ENCODE assay signal across 8 mouse cellular contexts in genomic region chr11:9048011-9048702, GRCm38 (mm10). TPM values are rescaled to one million over a fixed set of nuclear protein-coding genes. Genes with fewer than 3 reads are reported as not detected.
DNase-seq lines count a peak whose midpoint lies in the region; ATAC-seq lines count a peak whose summit lies in the region.

Gene Gm11992, plus strand, starts transcription at chr11:9048594.

- intact Hi-C loops in left cerebral cortex, postnatal 10 days (cut with DNase I) = no loop called here

- peaks cover 18% of the 10 kb centered on the region for H3K27me3 ChIP-seq in intestine, embryonic 14.5 days (replicated peaks; ENCODE audit: control insufficient read depth, insufficient read depth, low read length)

- H3K4me2 ChIP-seq in intestine, embryonic 14.5 days (ENCODE audit: low read length) = peak within 1 kb of the TSS; percentile 99

- H3K36me3 ChIP-seq in intestine, embryonic 14.5 days (ENCODE audit: control insufficient read depth, insufficient read depth, low read length) = no peaks in the 10 kb centered on the region

- WGBS in intestine, embryonic 14.5 days = 3% methylated on average over 21 of the region's 21 CpGs

- DNase-seq in adrenal gland, adult 8-10 months = peak; percentile 84
- peak; percentile 82 for DNase-seq in embryo, embryonic 11.5 days (ENCODE audit: low read depth, low spot score)
- DNase-seq in gastrocnemius, postnatal 25 days = peak; percentile 70
- DNase-seq in intestine, embryonic 14.5 days (ENCODE audit: low spot score) = no peak
- DNase-seq in left cerebral cortex, postnatal 10 days (ENCODE audit: extremely low spot score in 1 of 2, low spot score in 2 of 2) = peak; percentile 78 to 90
- peak; percentile 90 to 94 for DNase-seq in right cerebral cortex, postnatal 10 days (ENCODE audit: low spot score in 2 of 2)
- peak; percentile 59 to 85 for DNase-seq in urinary bladder, postnatal 36 days (ENCODE audit: low spot score in 2 of 2)

- peak; percentile 100 for ATAC-seq in intestine, embryonic 14.5 days (replicated peaks; ENCODE audit: low FRiP score, low TSS enrichment, low read depth)
- ATAC-seq in megakaryocyte progenitor cell, adult 5-6 weeks (replicated peaks; ENCODE audit: poor library complexity) = peak; percentile 98

- no peaks in the 10 kb centered on the region for H3K9me3 ChIP-seq in intestine, embryonic 14.5 days (ENCODE audit: control insufficient read depth, low read length)

- peak within 1 kb of the TSS; percentile 4; the same call in 1 of the 2 replicates for H3K9ac ChIP-seq in intestine, embryonic 14.5 days (ENCODE audit: low read length)

- no peak within 1 kb of the TSS for H3K27ac ChIP-seq in intestine, embryonic 14.5 days (ENCODE audit: low read depth)

- no peaks in the 10 kb centered on the region for H3K4me1 ChIP-seq in intestine, embryonic 14.5 days (replicated peaks; ENCODE audit: control insufficient read depth, insufficient read depth, low read length)

- H3K4me3 ChIP-seq in intestine, embryonic 14.5 days (ENCODE audit: low read depth, low read length) = peak within 1 kb of the TSS; percentile 48

RNA-seq across cellular contexts. Expression of gene Gm11992, which starts in this region (rescaled TPM):
- under 1 TPM; 0.11 to 0.52 (median 0.16) TPM for total RNA-seq in adrenal gland, adult 8-10 months (2022)
- not detected for total RNA-seq in gastrocnemius, postnatal 25 days (2021)
- 0.31 and 0.51 TPM in 2 replicates for polyA plus RNA-seq in intestine, embryonic 14.5 days (2014; fragmentation: Nextera tagmentation; extraction: Ambion mirVana)
- under 1 TPM; 0.61 to 0.73 TPM for total RNA-seq in left cerebral cortex, postnatal 10 days (2021)
- 0.51 TPM in 1 of 2 replicates, not detected in the other for total RNA-seq in megakaryocyte progenitor cell, adult 5-6 weeks (2015)
- total RNA-seq in megakaryocyte progenitor cell, adult 5-6 weeks (2017) = 0.88 TPM in 1 of 2 replicates, not detected in the other

Comparison
In these comparisons a context has a peak if more than half of its experiments do, and no peak if none do; other contexts are left out.
1. Peak in DNase-seq in adrenal gland, adult 8-10 months; RNA of the gene not detected or under 1 TPM.
2. Peak in DNase-seq in gastrocnemius, postnatal 25 days; RNA of the gene not detected or under 1 TPM.
3. Peak in ATAC-seq, H3K4me3 ChIP-seq, H3K9ac ChIP-seq and H3K4me2 ChIP-seq in intestine, embryonic 14.5 days; RNA of the gene not detected or under 1 TPM.
4. Peak in DNase-seq in left cerebral cortex, postnatal 10 days; RNA of the gene not detected or under 1 TPM.
5. Peak in ATAC-seq in megakaryocyte progenitor cell, adult 5-6 weeks; RNA of the gene not detected or under 1 TPM.